In the genomic region with DNA sequence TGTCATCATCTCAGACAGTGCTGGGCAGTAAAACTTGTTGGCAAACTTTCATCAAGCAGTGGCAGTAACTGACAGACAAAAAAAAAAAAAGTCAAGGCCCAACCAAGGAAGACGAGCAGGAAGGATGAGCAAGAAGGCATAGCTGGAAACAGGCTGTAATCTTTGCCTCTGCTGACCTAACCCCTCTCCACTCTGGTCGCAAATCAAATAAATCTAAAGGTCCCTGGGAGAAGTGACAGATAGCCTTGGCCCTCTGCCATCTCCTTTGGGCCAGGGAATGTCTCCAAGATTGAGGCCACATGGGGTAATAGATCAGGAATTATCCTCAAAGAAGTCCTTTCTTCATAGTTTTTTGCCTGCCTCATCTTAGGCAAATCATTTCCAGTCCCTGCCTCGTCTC, we compare ENCODE assay signal across 13 mouse cellular contexts. TPM values are rescaled to one million over a fixed set of nuclear protein-coding genes. Genes with fewer than 3 reads are reported as not detected.
DNase-seq lines count a peak whose midpoint lies in the region; ATAC-seq and TF ChIP-seq lines count a peak whose summit lies in the region.
"Had no signal": no experiment of that assay in that cellular context is flagged by ENCODE, and none has a peak within 500 bp of the region (broad histone marks: within the 10 kb centered on the region; RNA-seq: fewer than 3 reads in every experiment).

No protein-coding gene starts in this region.

- no peaks in the 10 kb centered on the region for H3K9me3 ChIP-seq in intestine, embryonic 14.5 days (ENCODE audit: control insufficient read depth, low read length)
- H3K9me3 ChIP-seq in intestine, postnatal 0 days (ENCODE audit: control insufficient read depth): no peaks in the 10 kb centered on the region
- H3K9me3 ChIP-seq: forebrain, embryonic 15.5 days; heart, embryonic 12.5 days had no signal

- no peak overlapping the region for H3K4me2 ChIP-seq in intestine, embryonic 14.5 days (ENCODE audit: low read length)
- H3K4me2 ChIP-seq in intestine, postnatal 0 days (replicated peaks; ENCODE audit: low read depth): no peak overlapping the region
- H3K4me2 ChIP-seq: forebrain, embryonic 15.5 days; heart, embryonic 12.5 days had no signal

- no peaks in the 10 kb centered on the region for H3K36me3 ChIP-seq in intestine, embryonic 14.5 days (ENCODE audit: control insufficient read depth, insufficient read depth, low read length)
- no peaks in the 10 kb centered on the region for H3K36me3 ChIP-seq in intestine, postnatal 0 days (ENCODE audit: control insufficient read depth, insufficient read depth)
- H3K36me3 ChIP-seq: forebrain, embryonic 15.5 days; heart, embryonic 12.5 days had no signal

- 17% methylated on average over 3 of the region's 3 CpGs for WGBS in intestine, embryonic 14.5 days
- 25% methylated on average over 3 of the region's 3 CpGs for WGBS in intestine, postnatal 0 days

- ATAC-seq in intestine, embryonic 14.5 days (replicated peaks; ENCODE audit: low FRiP score, low TSS enrichment, low read depth): no peak
- ATAC-seq in intestine, postnatal 0 days: no peak
- ATAC-seq: forebrain, embryonic 15.5 days had no signal

- H3K9ac ChIP-seq in intestine, embryonic 14.5 days (ENCODE audit: low read length): no peak overlapping the region
- no peak overlapping the region for H3K9ac ChIP-seq in intestine, postnatal 0 days (ENCODE audit: low read depth, low read length)
- H3K9ac ChIP-seq: forebrain, embryonic 15.5 days; heart, embryonic 12.5 days had no signal

- no peaks in the 10 kb centered on the region for H3K27me3 ChIP-seq in intestine, embryonic 14.5 days (replicated peaks; ENCODE audit: control insufficient read depth, insufficient read depth, low read length)
- no peaks in the 10 kb centered on the region for H3K27me3 ChIP-seq in intestine, postnatal 0 days (replicated peaks; ENCODE audit: control insufficient read depth, insufficient read depth, low read length)
- H3K27me3 ChIP-seq: CH12.LX; forebrain, embryonic 15.5 days; heart, embryonic 12.5 days had no signal

- no peak for TF ChIP-seq CTCF in intestine, postnatal 0 days (IDR thresholded peaks at IDR 0.05; ENCODE audit: low read depth)

- H3K4me3 ChIP-seq in intestine, embryonic 14.5 days (ENCODE audit: low read depth, low read length): no peak overlapping the region
- no peak overlapping the region for H3K4me3 ChIP-seq in intestine, postnatal 0 days (ENCODE audit: low read depth, low read length)
- H3K4me3 ChIP-seq: forebrain, embryonic 15.5 days; heart, embryonic 12.5 days; left cerebral cortex, adult 2 months had no signal

- 0 out of 2 replicates have a peak overlapping the region, but pooled peaks have one; percentile 25 for H3K27ac ChIP-seq in intestine, embryonic 14.5 days (ENCODE audit: low read depth)
- H3K27ac ChIP-seq in intestine, postnatal 0 days (ENCODE audit: low read depth, low read length): no peak overlapping the region
- H3K27ac ChIP-seq: forebrain, embryonic 15.5 days; left cerebral cortex, adult 2 months had no signal

- H3K4me1 ChIP-seq in intestine, embryonic 14.5 days (replicated peaks; ENCODE audit: control insufficient read depth, insufficient read depth, low read length): peaks cover 14% of the 10 kb centered on the region
- no peaks in the 10 kb centered on the region for H3K4me1 ChIP-seq in intestine, postnatal 0 days (replicated peaks; ENCODE audit: control insufficient read depth, insufficient read depth, low read length)
- H3K4me1 ChIP-seq: forebrain, embryonic 15.5 days had no signal

- DNase-seq in intestine, embryonic 14.5 days (ENCODE audit: low spot score): peak; percentile 53
- peak; percentile 91 for DNase-seq in adipocyte (ENCODE audit: low spot score)
- peak; percentile 38 for DNase-seq in gastrocnemius, postnatal 25 days
- peak; percentile 42 for DNase-seq in mesoderm, embryonic 11.5 days (ENCODE audit: low read depth, low spot score)
- DNase-seq in right cerebral cortex, adult 18-20 months: no peak
- no peak for DNase-seq in layer of hippocampus, postnatal 36 days
- no peak for DNase-seq in heart, postnatal 4 days
- DNase-seq: cerebellum, adult 11-12 months had no signal

RNA-seq across cellular contexts. Expression of a gene that starts 33.3 kb away (rescaled TPM):
- polyA plus RNA-seq in intestine, embryonic 14.5 days (2014; fragmentation: Nextera tagmentation; extraction: Ambion mirVana): 65.8 and 83.3 TPM in 2 replicates
- 73.1 and 73.8 TPM in 2 replicates for polyA plus RNA-seq in intestine, postnatal 0 days (2015; fragmentation: Nextera tagmentation; extraction: Ambion mirVana)
- total RNA-seq in gastrocnemius, postnatal 25 days (2021): 100 to 1,000 TPM; 215 to 234 TPM
- total RNA-seq in layer of hippocampus, postnatal 36 days (2021): 100 to 1,000 TPM; 236 to 240 TPM
- total RNA-seq in heart, postnatal 4 days (2021): 100 to 1,000 TPM; 212 to 232 TPM

RNA-seq across cellular contexts. Expression of a gene that starts 59.3 kb away (rescaled TPM):
- polyA plus RNA-seq in intestine, embryonic 14.5 days (2014; fragmentation: Nextera tagmentation; extraction: Ambion mirVana): 24.7 and 26.3 TPM in 2 replicates
- polyA plus RNA-seq in intestine, postnatal 0 days (2015; fragmentation: Nextera tagmentation; extraction: Ambion mirVana): 75.4 and 79.3 TPM in 2 replicates
- 10 to 100 TPM; 17.3 to 26.6 TPM for total RNA-seq in gastrocnemius, postnatal 25 days (2021)
- 10 to 100 TPM; 43.9 to 45.3 TPM for total RNA-seq in layer of hippocampus, postnatal 36 days (2021)
- total RNA-seq in heart, postnatal 4 days (2021): 100 to 1,000 TPM in 1 of 2 experiments, 10 to 100 TPM in 1; 79.2 to 105 TPM

Comparison
In these comparisons a context has a peak if more than half of its experiments do, and no peak if none do; other contexts are left out.
1. DNase-seq: peak in intestine, embryonic 14.5 days (single experiment), adipocyte (single experiment), gastrocnemius, postnatal 25 days (single experiment) and mesoderm, embryonic 11.5 days (single experiment); none in right cerebral cortex, adult 18-20 months (single experiment), layer of hippocampus, postnatal 36 days (0 of 2) and heart, postnatal 4 days (single experiment).